Mouse (Mus musculus): Measurements from ENCODE around the gene Rpn2.

DNA sequence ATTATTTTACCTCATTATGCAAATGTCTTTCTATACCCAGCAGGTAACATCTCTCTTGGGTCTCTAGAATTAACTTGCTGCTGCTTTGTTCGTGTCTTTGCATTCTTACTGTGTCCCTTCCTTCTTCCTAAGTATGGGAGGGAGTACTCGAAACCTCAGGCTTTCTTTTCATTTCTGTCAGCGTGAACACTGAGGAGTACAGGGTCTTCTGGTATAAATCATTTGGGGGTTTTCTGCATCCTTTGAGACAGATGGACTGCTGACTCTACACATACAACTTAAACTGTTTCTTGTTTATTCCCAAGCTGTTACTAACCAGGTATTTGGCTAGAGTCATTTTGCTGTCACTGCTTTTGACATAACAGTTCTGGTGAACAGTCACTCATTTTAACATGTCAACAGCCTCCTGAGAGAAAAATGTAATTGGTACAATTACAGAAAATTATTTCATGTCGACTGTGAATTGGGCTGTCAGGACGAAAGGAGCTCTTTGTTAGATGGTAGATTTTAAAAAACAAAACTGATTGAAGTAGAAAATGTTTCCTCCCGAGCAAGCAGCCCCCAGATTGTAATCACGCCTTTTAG is 17.4 kb downstream of the Rpn2 start:
- TF ChIP-seq CTCF (IDR thresholded peaks at IDR 0.05; ENCODE audit: low read depth, low read length) = no peak
- TF ChIP-seq EP300 (IDR thresholded peaks at IDR 0.05; ENCODE audit: insufficient read depth, low read depth, low read length) = no peak
- no peak for TF ChIP-seq POLR2A (IDR thresholded peaks at IDR 0.05; ENCODE audit: insufficient read depth, low read length)

All from ES-Bruce4 (cell line).